In the genomic region with DNA sequence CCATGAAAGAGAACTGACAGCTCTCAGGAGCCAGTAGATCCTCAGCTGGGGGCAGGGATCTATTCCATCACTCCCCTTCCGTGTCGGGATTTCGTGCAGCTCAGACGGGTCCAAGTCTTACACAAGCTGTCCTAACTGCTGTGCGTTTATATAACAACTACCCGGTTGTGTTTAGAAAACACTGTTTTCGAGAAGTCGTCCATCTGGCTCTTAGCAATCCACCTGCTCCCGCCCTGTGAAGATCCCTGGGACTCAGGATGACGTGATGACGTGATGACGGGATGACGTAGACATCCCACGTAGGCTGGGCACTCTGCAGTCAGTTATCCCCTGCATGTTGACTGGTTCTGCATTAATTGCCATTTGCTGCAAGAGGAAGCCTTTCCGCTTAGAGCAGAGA, we compare ENCODE assay signal across 16 mouse cellular contexts. TPM values are rescaled to one million over a fixed set of nuclear protein-coding genes. Genes with fewer than 3 reads are reported as not detected.
DNase-seq lines count a peak whose midpoint lies in the region; ATAC-seq and TF ChIP-seq lines count a peak whose summit lies in the region.
"Had no signal": no experiment of that assay in that cellular context is flagged by ENCODE, and none has a peak within 500 bp of the region (broad histone marks: within the 10 kb centered on the region; RNA-seq: fewer than 3 reads in every experiment).

No protein-coding gene starts in this region.

- H3K36me3 ChIP-seq in forebrain, embryonic 13.5 days (ENCODE audit: poor library complexity, severe bottlenecking) = no peaks in the 10 kb centered on the region
- H3K36me3 ChIP-seq in forebrain, embryonic 10.5 days (replicated peaks) = no peaks in the 10 kb centered on the region
- no peaks in the 10 kb centered on the region for H3K36me3 ChIP-seq in forebrain, postnatal 0 days (ENCODE audit: insufficient read depth)
- H3K36me3 ChIP-seq: hindbrain, embryonic 13.5 days; liver, embryonic 12.5 days; neural tube, embryonic 13.5 days; stomach, embryonic 15.5 days had no signal

- ATAC-seq in forebrain, embryonic 13.5 days = peak; percentile 45; the same call in 1 of the 2 replicates
- ATAC-seq in forebrain, postnatal 0 days = peak; percentile 87
- no peak for ATAC-seq in inflammation-experienced regulatory T-cells, adult 6 months
- ATAC-seq: liver, embryonic 12.5 days; lung, postnatal 0 days had no signal

- WGBS in forebrain, embryonic 13.5 days = 75% methylated on average over 15 of the region's 15 CpGs
- 90% methylated on average over 15 of the region's 15 CpGs for WGBS in forebrain, embryonic 10.5 days
- 54% methylated on average over 15 of the region's 15 CpGs for WGBS in forebrain, postnatal 0 days

- no peak overlapping the region for H3K4me3 ChIP-seq in forebrain, embryonic 13.5 days
- no peak overlapping the region for H3K4me3 ChIP-seq in forebrain, embryonic 10.5 days
- no peak overlapping the region for H3K4me3 ChIP-seq in forebrain, postnatal 0 days (ENCODE audit: low read depth, low read length)
- H3K4me3 ChIP-seq: hindbrain, embryonic 13.5 days; liver, embryonic 12.5 days; neural tube, embryonic 13.5 days; stomach, embryonic 15.5 days had no signal

- H3K9me3 ChIP-seq in forebrain, embryonic 13.5 days (replicated peaks) = no peaks in the 10 kb centered on the region
- no peaks in the 10 kb centered on the region for H3K9me3 ChIP-seq in forebrain, embryonic 10.5 days
- H3K9me3 ChIP-seq in forebrain, postnatal 0 days (ENCODE audit: low read length) = no peaks in the 10 kb centered on the region
- H3K9me3 ChIP-seq: hindbrain, embryonic 13.5 days; liver, embryonic 12.5 days; neural tube, embryonic 13.5 days; stomach, embryonic 15.5 days had no signal

- no peak for DNase-seq in forebrain, embryonic 10.5 days (ENCODE audit: extremely low spot score, low spot score)
- DNase-seq in forebrain, postnatal 0 days = peak; percentile 81
- DNase-seq in layer of hippocampus, postnatal 25 days (ENCODE audit: extremely low spot score in 1 of 2, low spot score in 1 of 2) = peak; percentile 49 to 59
- DNase-seq in right cerebral cortex, postnatal 25 days = peak; percentile 80
- DNase-seq in spleen, postnatal 10 days (ENCODE audit: low spot score in 2 of 2) = no peak
- no peak for DNase-seq in B cell, adult 2 months
- DNase-seq: cerebellum, adult 8-10 months; kidney, adult 2 months; midbrain, embryonic 14.5 days had no signal

- H3K9ac ChIP-seq in forebrain, embryonic 13.5 days = no peak overlapping the region
- H3K9ac ChIP-seq in forebrain, postnatal 0 days = no peak overlapping the region
- H3K9ac ChIP-seq: hindbrain, embryonic 13.5 days; liver, embryonic 12.5 days; neural tube, embryonic 13.5 days; stomach, embryonic 15.5 days had no signal

- H3K4me2 ChIP-seq in forebrain, embryonic 13.5 days = no peak overlapping the region
- peak overlapping the region; percentile 9; the same call in 1 of the 2 replicates for H3K4me2 ChIP-seq in forebrain, postnatal 0 days (ENCODE audit: low read depth)
- H3K4me2 ChIP-seq: hindbrain, embryonic 13.5 days; liver, embryonic 12.5 days; neural tube, embryonic 13.5 days; stomach, embryonic 15.5 days had no signal

- TF ChIP-seq CTCF in forebrain, postnatal 0 days (IDR thresholded peaks at IDR 0.05; ENCODE audit: low read depth) = no peak

- H3K4me1 ChIP-seq in forebrain, embryonic 13.5 days = no peaks in the 10 kb centered on the region
- H3K4me1 ChIP-seq in forebrain, embryonic 10.5 days = peaks cover 22% of the 10 kb centered on the region
- H3K4me1 ChIP-seq in forebrain, postnatal 0 days (ENCODE audit: insufficient read depth) = no peaks in the 10 kb centered on the region
- H3K4me1 ChIP-seq: hindbrain, embryonic 13.5 days; neural tube, embryonic 13.5 days had no signal

- H3K27ac ChIP-seq in forebrain, embryonic 13.5 days = no peak overlapping the region
- H3K27ac ChIP-seq in forebrain, embryonic 10.5 days = no peak overlapping the region
- H3K27ac ChIP-seq in forebrain, postnatal 0 days (ENCODE audit: low read depth, low read length) = no peak overlapping the region
- H3K27ac ChIP-seq: hindbrain, embryonic 13.5 days; liver, embryonic 12.5 days; neural tube, embryonic 13.5 days; stomach, embryonic 15.5 days had no signal

- H3K27me3 ChIP-seq in forebrain, embryonic 13.5 days = no peaks in the 10 kb centered on the region
- no peaks in the 10 kb centered on the region for H3K27me3 ChIP-seq in forebrain, embryonic 10.5 days (ENCODE audit: poor library complexity, severe bottlenecking)
- H3K27me3 ChIP-seq in forebrain, postnatal 0 days (ENCODE audit: insufficient read depth, low read length) = no peaks in the 10 kb centered on the region
- H3K27me3 ChIP-seq: hindbrain, embryonic 13.5 days; neural tube, embryonic 13.5 days; stomach, embryonic 15.5 days had no signal

RNA-seq across cellular contexts. Expression of gene Cnp, which starts 10.4 kb away (rescaled TPM):
- polyA plus RNA-seq in forebrain, embryonic 13.5 days (2015; fragmentation: Nextera tagmentation; extraction: Ambion mirVana) = 20.1 and 20.8 TPM in 2 replicates
- polyA plus RNA-seq in forebrain, embryonic 10.5 days (2016; fragmentation: Nextera tagmentation; extraction: Ambion mirVana) = 15.3 and 17.5 TPM in 2 replicates
- 37.3 and 41.5 TPM in 2 replicates for total RNA-seq in forebrain, postnatal 0 days (2014; rRNA removed)
- polyA plus RNA-seq in forebrain, postnatal 0 days (2015; fragmentation: Nextera tagmentation; extraction: Ambion mirVana) = 44.8 and 56.2 TPM in 2 replicates
- total RNA-seq in layer of hippocampus, postnatal 25 days (2021) = 100 to 1,000 TPM; 365 to 435 TPM
- 100 to 1,000 TPM; 159 to 192 (median 165) TPM for polyA plus RNA-seq in inflammation-experienced regulatory T-cells, adult 6 months (2017; shearing (Covaris generic))

RNA-seq across cellular contexts. Expression of gene Ttc25, which starts 18.9 kb away (rescaled TPM):
- polyA plus RNA-seq in forebrain, embryonic 13.5 days (2015; fragmentation: Nextera tagmentation; extraction: Ambion mirVana) = 1.6 and 1.9 TPM in 2 replicates
- 1.4 and 1.5 TPM in 2 replicates for polyA plus RNA-seq in forebrain, embryonic 10.5 days (2016; fragmentation: Nextera tagmentation; extraction: Ambion mirVana)
- 1.2 and 2.2 TPM in 2 replicates for total RNA-seq in forebrain, postnatal 0 days (2014; rRNA removed)
- 1.1 and 1.8 TPM in 2 replicates for polyA plus RNA-seq in forebrain, postnatal 0 days (2015; fragmentation: Nextera tagmentation; extraction: Ambion mirVana)
- total RNA-seq in layer of hippocampus, postnatal 25 days (2021) = 1 to 10 TPM in 1 of 2 experiments, under 1 TPM in 1; 0.54 to 1.2 TPM
- polyA plus RNA-seq in inflammation-experienced regulatory T-cells, adult 6 months (2017; shearing (Covaris generic)) = under 1 TPM in 2 of 3 experiments, not detected in 1; 0.15 to 0.21 TPM

RNA-seq across cellular contexts. Expression of gene Acly, which starts 36.5 kb away (rescaled TPM):
- polyA plus RNA-seq in forebrain, embryonic 13.5 days (2015; fragmentation: Nextera tagmentation; extraction: Ambion mirVana) = 251 and 271 TPM in 2 replicates
- polyA plus RNA-seq in forebrain, embryonic 10.5 days (2016; fragmentation: Nextera tagmentation; extraction: Ambion mirVana) = 287 and 294 TPM in 2 replicates
- 199 and 203 TPM in 2 replicates for total RNA-seq in forebrain, postnatal 0 days (2014; rRNA removed)
- 89.9 and 109 TPM in 2 replicates for polyA plus RNA-seq in forebrain, postnatal 0 days (2015; fragmentation: Nextera tagmentation; extraction: Ambion mirVana)
- 100 to 1,000 TPM; 107 to 112 TPM for total RNA-seq in layer of hippocampus, postnatal 25 days (2021)
- polyA plus RNA-seq in inflammation-experienced regulatory T-cells, adult 6 months (2017; shearing (Covaris generic)) = 10 to 100 TPM; 72.3 to 78.0 (median 76.2) TPM

RNA-seq across cellular contexts. Expression of gene Nkiras2, which starts 54.7 kb away (rescaled TPM):
- polyA plus RNA-seq in forebrain, embryonic 13.5 days (2015; fragmentation: Nextera tagmentation; extraction: Ambion mirVana) = 94.7 and 101 TPM in 2 replicates
- polyA plus RNA-seq in forebrain, embryonic 10.5 days (2016; fragmentation: Nextera tagmentation; extraction: Ambion mirVana) = 83.1 and 91.8 TPM in 2 replicates
- 83.0 and 100 TPM in 2 replicates for total RNA-seq in forebrain, postnatal 0 days (2014; rRNA removed)
- 81.1 and 81.4 TPM in 2 replicates for polyA plus RNA-seq in forebrain, postnatal 0 days (2015; fragmentation: Nextera tagmentation; extraction: Ambion mirVana)
- 10 to 100 TPM; 15.1 to 16.5 TPM for total RNA-seq in layer of hippocampus, postnatal 25 days (2021)
- 10 to 100 TPM; 24.1 to 32.6 (median 27.2) TPM for polyA plus RNA-seq in inflammation-experienced regulatory T-cells, adult 6 months (2017; shearing (Covaris generic))

RNA-seq across cellular contexts. Expression of gene Dnajc7, which starts 55.7 kb away (rescaled TPM):
- 283 and 285 TPM in 2 replicates for polyA plus RNA-seq in forebrain, embryonic 13.5 days (2015; fragmentation: Nextera tagmentation; extraction: Ambion mirVana)
- 286 and 289 TPM in 2 replicates for polyA plus RNA-seq in forebrain, embryonic 10.5 days (2016; fragmentation: Nextera tagmentation; extraction: Ambion mirVana)
- 104 and 111 TPM in 2 replicates for total RNA-seq in forebrain, postnatal 0 days (2014; rRNA removed)
- polyA plus RNA-seq in forebrain, postnatal 0 days (2015; fragmentation: Nextera tagmentation; extraction: Ambion mirVana) = 232 and 248 TPM in 2 replicates
- total RNA-seq in layer of hippocampus, postnatal 25 days (2021) = 100 to 1,000 TPM; 234 to 286 TPM
- 100 to 1,000 TPM; 283 to 389 (median 360) TPM for polyA plus RNA-seq in inflammation-experienced regulatory T-cells, adult 6 months (2017; shearing (Covaris generic))

Comparison
In these comparisons a context has a peak if more than half of its experiments do, and no peak if none do; other contexts are left out.
1. DNase-seq: peak in forebrain, postnatal 0 days (single experiment), layer of hippocampus, postnatal 25 days (2 of 2) and right cerebral cortex, postnatal 25 days (single experiment); none in forebrain, embryonic 10.5 days (single experiment), spleen, postnatal 10 days (0 of 2) and B cell, adult 2 months (0 of 2).